Mouse (Mus musculus): Measurements from ENCODE around the gene Gm10300. TPM values are rescaled to one million over a fixed set of nuclear protein-coding genes. Genes with fewer than 3 reads are reported as not detected.

The Gm10300 gene
- polyA plus RNA-seq, 1 experiment, result 0.15 TPM

DNA sequence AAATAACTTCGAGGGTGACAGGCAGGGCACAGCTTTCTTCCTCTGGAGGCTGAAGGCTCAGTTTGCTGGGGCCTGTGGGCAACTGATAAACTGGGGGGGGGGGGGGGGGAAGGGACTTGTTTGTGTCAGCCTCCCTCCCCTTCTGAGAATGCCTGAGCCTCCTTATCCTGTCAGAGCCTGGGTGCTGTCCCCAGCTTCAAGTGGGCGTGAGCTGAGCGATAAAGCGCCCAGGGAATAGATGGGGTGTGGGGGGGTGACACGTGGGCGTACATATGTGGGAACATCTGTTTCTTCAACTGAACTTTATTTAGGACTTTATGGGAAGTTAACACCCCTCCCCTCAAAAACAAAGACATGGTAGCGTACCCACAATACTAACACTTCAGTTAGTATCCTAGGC is 2.9 kb downstream of the Gm10300 start:
- no peak for DNase-seq
- WGBS, result 82% methylated on average over 7 of the region's 7 CpGs
- Histone ChIP-seq H3K4me3 (replicated peaks; ENCODE audit: insufficient read depth, low read depth, low read length) (no peak overlapping the region), H3K27ac (ENCODE audit: insufficient read depth, low read length) (no peak overlapping the region), H3K27me3 (ENCODE audit: control insufficient read depth, insufficient read depth, low read length) (no peaks in the 10 kb centered on the region), H3K4me1 (ENCODE audit: control insufficient read depth, insufficient read depth, low read length) (peaks cover 10% of the 10 kb centered on the region; the same call in 1 of the 2 replicates)
- TF ChIP-seq POLR2A (IDR thresholded peaks at IDR 0.05; ENCODE audit: borderline replicate concordance, insufficient read depth, low read length) (no peak), CTCF (IDR thresholded peaks at IDR 0.05; ENCODE audit: borderline replicate concordance, insufficient read depth, low read depth, low read length) (no peak)

DNA sequence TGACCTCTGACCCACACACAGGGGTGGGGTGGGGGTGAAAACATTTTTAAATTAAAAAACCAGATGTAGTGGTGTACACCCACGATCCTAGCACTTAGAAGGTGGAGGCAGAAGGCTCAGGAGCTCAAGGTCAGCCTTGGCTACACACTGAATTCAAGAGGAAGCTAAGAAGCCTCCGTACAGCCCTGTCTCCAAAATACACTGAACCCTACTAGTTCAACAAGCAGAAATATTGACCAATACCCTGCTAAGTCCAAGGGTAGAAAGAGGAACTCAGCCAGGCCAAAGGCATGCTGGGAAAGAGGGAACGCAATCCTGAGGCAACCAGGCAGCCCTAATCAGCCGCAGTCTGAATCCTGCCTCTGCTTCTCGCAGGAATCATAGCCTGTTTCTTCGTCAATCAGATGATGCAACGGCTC is 3.8 kb downstream of the Gm10300 start:
- H3K27ac ChIP-seq (ENCODE audit: insufficient read depth, low read length), result no peak overlapping the region
- H3K27me3 ChIP-seq (ENCODE audit: control insufficient read depth, insufficient read depth, low read length), result no peaks in the 10 kb centered on the region
- TF ChIP-seq POLR2A (IDR thresholded peaks at IDR 0.05; ENCODE audit: borderline replicate concordance, insufficient read depth, low read length) (no peak), CTCF (IDR thresholded peaks at IDR 0.05; ENCODE audit: borderline replicate concordance, insufficient read depth, low read depth, low read length) (no peak)
- DNase-seq, result no peak
- no peak overlapping the region for H3K4me3 ChIP-seq (replicated peaks; ENCODE audit: insufficient read depth, low read depth, low read length)
- WGBS, result 78% methylated on average over 7 of the region's 7 CpGs
- peaks cover 5% of the 10 kb centered on the region; the same call in 1 of the 2 replicates for H3K4me1 ChIP-seq (ENCODE audit: control insufficient read depth, insufficient read depth, low read length)

DNA sequence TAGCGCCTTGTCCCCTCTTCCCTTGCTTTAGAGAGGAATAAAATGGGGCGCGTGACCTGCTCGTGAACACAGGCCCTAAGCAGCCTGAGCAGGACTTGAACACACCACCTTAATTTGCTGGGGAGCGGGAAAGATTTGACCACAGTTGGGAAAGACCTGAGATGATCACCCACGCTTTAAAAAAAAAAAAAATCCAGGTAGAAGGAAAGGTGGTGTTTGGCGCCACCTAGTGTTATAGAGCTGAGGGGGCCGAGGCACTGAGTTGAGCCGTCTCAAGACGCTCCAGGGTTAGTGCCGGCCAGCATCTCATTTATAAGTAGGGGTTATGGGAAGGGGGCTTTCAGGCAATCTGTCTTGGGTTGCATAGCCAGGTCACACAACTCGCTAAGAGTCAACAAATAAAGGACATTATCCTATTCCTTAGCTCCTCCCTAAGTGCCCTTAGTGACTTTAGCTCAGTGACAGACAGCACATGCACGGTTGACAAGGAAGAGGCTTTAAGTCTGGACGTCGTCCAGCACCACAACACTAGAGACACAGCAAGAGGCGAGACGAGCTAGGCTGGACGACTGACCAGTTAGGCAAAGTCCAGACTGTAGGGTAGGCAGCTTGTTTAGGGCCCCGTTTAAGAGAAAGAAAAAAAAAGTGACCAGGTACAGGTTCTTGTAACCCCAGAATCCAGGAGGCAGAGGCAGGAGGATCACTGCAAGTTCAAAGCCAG is 5.2 kb downstream of the Gm10300 start:
- no peak for TF ChIP-seq POLR2A (IDR thresholded peaks at IDR 0.05; ENCODE audit: borderline replicate concordance, insufficient read depth, low read length)
- peak; percentile 77 for TF ChIP-seq CTCF (IDR thresholded peaks at IDR 0.05; ENCODE audit: borderline replicate concordance, insufficient read depth, low read depth, low read length)
- WGBS, result 8% methylated on average over 19 of the region's 19 CpGs

DNA sequence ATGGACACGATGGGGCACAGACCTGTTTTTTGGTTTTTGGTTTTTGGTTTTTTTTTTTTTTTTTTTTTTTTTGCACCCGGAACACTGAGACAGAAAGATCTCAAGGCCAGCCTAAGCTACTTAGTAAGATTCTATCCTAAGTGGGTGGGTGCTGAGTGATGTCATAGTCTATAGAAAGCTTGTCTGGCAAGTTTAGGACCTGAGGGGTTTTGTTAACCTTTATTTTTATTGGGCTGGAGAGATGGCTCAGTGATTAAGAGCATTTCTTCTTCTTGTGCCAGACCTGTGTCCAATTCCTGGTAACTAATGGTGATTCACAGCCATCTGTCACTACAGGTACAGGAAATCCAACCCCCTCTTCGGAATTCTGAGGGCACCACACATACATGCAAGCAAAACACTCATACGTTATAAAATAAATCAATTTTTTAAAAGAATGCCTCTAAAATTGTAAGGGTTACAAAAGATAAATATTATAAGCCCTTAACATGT is 6.0 kb downstream of the Gm10300 start:
- WGBS, result 25% methylated on average over 4 of the region's 4 CpGs
- H3K4me1 ChIP-seq (ENCODE audit: control insufficient read depth, insufficient read depth, low read length), result peaks cover 3% of the 10 kb centered on the region; the same call in 1 of the 2 replicates
- H3K27me3 ChIP-seq (ENCODE audit: control insufficient read depth, insufficient read depth, low read length), result no peaks in the 10 kb centered on the region
- TF ChIP-seq CTCF (IDR thresholded peaks at IDR 0.05; ENCODE audit: borderline replicate concordance, insufficient read depth, low read depth, low read length) (no peak), POLR2A (IDR thresholded peaks at IDR 0.05; ENCODE audit: borderline replicate concordance, insufficient read depth, low read length) (no peak)
- H3K27ac ChIP-seq (ENCODE audit: insufficient read depth, low read length), result no peak overlapping the region
- H3K4me3 ChIP-seq (replicated peaks; ENCODE audit: insufficient read depth, low read depth, low read length), result no peak overlapping the region
- peak in 1 of 2 experiments; percentile 52 for DNase-seq

More for the DNA sequence above, 5.2 kb downstream of the Gm10300 start:
- no peaks in the 10 kb centered on the region for H3K27me3 ChIP-seq (ENCODE audit: control insufficient read depth, insufficient read depth, low read length)
- H3K27ac ChIP-seq (ENCODE audit: insufficient read depth, low read length), result no peak overlapping the region
- no peak overlapping the region for H3K4me3 ChIP-seq (replicated peaks; ENCODE audit: insufficient read depth, low read depth, low read length)
- peaks cover 3% of the 10 kb centered on the region; the same call in 1 of the 2 replicates for H3K4me1 ChIP-seq (ENCODE audit: control insufficient read depth, insufficient read depth, low read length)
- DNase-seq, result peak; percentile 67 to 82

DNA sequence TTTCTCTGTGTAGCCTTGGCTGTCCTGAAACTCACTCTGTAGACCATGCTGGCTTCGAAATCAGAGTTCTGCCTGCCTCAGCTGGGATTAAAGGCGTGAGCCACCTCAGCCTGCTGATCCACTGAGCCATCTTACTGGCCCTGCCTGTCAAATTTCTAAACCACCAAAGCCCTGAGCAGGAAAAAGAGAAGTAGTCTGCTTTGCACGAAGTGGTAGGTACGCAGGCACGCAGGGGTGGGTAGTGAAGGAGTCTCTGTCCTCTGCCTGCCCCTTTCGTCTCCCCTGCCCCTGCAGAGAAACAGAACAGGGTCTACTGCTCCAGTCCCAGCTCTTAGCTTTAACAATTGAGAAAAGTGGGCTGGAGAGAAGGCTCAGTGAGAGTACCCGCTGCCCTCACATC is 10.6 kb downstream of the Gm10300 start:
- Histone ChIP-seq H3K27me3 (ENCODE audit: control insufficient read depth, insufficient read depth, low read length) (no peaks in the 10 kb centered on the region; the same call in 1 of the 2 replicates), H3K4me1 (ENCODE audit: control insufficient read depth, insufficient read depth, low read length) (no peaks in the 10 kb centered on the region), H3K27ac (ENCODE audit: insufficient read depth, low read length) (no peak overlapping the region), H3K4me3 (replicated peaks; ENCODE audit: insufficient read depth, low read depth, low read length) (no peak overlapping the region)
- no peak for DNase-seq
- TF ChIP-seq CTCF (IDR thresholded peaks at IDR 0.05; ENCODE audit: borderline replicate concordance, insufficient read depth, low read depth, low read length) (no peak), POLR2A (IDR thresholded peaks at IDR 0.05; ENCODE audit: borderline replicate concordance, insufficient read depth, low read length) (no peak)
- WGBS, result 85% methylated on average over 7 of the region's 7 CpGs

DNA sequence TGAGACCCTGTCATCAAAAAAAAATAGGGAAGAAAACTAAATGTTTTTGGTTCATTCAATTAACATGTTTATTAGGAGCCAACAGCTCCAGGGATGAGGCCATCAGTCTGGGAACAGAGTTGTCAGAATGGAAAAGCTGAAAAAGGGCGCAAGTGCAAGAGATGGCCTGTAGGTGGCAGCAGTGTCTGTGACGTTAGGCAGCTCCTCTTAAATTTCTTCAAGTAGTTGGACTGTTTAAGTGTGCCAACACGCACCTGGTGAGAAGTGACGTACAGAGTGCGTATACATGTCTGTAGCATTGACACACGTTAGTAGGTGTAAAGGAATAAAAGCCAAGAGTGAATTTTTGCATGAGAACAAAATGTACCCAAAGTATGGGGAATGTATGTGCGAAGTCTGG is 14.4 kb downstream of the Gm10300 start:
- TF ChIP-seq CTCF (IDR thresholded peaks at IDR 0.05; ENCODE audit: borderline replicate concordance, insufficient read depth, low read depth, low read length) (peak; percentile 96), POLR2A (IDR thresholded peaks at IDR 0.05; ENCODE audit: borderline replicate concordance, insufficient read depth, low read length) (no peak)
- H3K4me3 ChIP-seq (replicated peaks; ENCODE audit: insufficient read depth, low read depth, low read length), result no peak overlapping the region
- WGBS, result 15% methylated on average over 7 of the region's 7 CpGs

DNA sequence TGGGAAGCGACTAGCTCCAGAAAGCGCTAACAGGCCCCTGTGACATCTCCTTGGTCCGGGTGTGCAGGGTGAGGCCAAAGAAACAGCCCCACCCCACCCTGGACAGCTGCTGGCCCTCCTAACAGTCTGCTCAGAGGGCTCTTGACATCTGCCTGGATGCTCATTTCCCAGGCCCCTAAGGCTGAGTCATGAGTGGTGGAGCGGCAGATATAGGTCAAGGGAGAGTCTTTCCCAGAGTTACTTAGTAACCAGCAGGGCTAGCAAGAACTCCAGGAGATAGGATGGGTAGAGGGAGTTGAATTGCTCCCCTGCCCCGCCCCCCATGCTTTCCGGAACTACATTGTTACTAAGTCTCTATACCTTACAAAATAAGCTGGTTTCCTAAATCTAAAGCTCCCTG is 18.6 kb downstream of the Gm10300 start:
- WGBS, result 84% methylated on average over 6 of the region's 6 CpGs
- TF ChIP-seq POLR2A (IDR thresholded peaks at IDR 0.05; ENCODE audit: borderline replicate concordance, insufficient read depth, low read length) (no peak), CTCF (IDR thresholded peaks at IDR 0.05; ENCODE audit: borderline replicate concordance, insufficient read depth, low read depth, low read length) (no peak)
- no peak overlapping the region for H3K27ac ChIP-seq (ENCODE audit: insufficient read depth, low read length)

More for the DNA sequence above, 14.4 kb downstream of the Gm10300 start:
- Histone ChIP-seq H3K4me1 (ENCODE audit: control insufficient read depth, insufficient read depth, low read length) (no peaks in the 10 kb centered on the region), H3K27ac (ENCODE audit: insufficient read depth, low read length) (no peak overlapping the region), H3K27me3 (ENCODE audit: control insufficient read depth, insufficient read depth, low read length) (no peaks in the 10 kb centered on the region; the same call in 1 of the 2 replicates)
- peak; percentile 46 to 69 for DNase-seq

DNA sequence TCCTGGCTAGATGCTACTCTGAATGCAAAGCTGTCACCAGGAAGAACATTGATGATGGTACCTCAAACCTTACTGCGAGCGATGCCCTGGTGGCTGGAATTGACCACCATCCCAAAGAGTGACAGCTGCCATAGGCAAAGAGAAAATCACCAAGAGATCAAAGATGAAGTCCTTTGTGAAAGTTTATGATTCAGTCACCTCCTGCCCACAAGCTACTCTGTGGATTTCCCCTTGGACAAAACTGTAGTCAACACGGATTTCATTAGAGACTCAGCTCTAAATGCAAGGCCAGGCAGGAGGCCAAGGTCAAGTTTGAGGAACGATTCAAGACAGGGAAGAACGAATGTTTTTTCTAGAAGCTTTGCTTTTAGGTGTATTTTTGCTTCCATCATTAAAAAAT is 19.4 kb downstream of the Gm10300 start:
- Histone ChIP-seq H3K4me1 (ENCODE audit: control insufficient read depth, insufficient read depth, low read length) (no peaks in the 10 kb centered on the region), H3K27ac (ENCODE audit: insufficient read depth, low read length) (no peak overlapping the region), H3K27me3 (ENCODE audit: control insufficient read depth, insufficient read depth, low read length) (no peaks in the 10 kb centered on the region; the same call in 1 of the 2 replicates), H3K4me3 (replicated peaks; ENCODE audit: insufficient read depth, low read depth, low read length) (no peak overlapping the region)
- TF ChIP-seq POLR2A (IDR thresholded peaks at IDR 0.05; ENCODE audit: borderline replicate concordance, insufficient read depth, low read length) (no peak), CTCF (IDR thresholded peaks at IDR 0.05; ENCODE audit: borderline replicate concordance, insufficient read depth, low read depth, low read length) (no peak)
- DNase-seq, result no peak
- 87% methylated on average over 5 of the region's 5 CpGs for WGBS

More for the DNA sequence above, 18.6 kb downstream of the Gm10300 start:
- Histone ChIP-seq H3K4me1 (ENCODE audit: control insufficient read depth, insufficient read depth, low read length) (no peaks in the 10 kb centered on the region), H3K27me3 (ENCODE audit: control insufficient read depth, insufficient read depth, low read length) (no peaks in the 10 kb centered on the region; the same call in 1 of the 2 replicates), H3K4me3 (replicated peaks; ENCODE audit: insufficient read depth, low read depth, low read length) (no peak overlapping the region)
- no peak for DNase-seq

Data from cerebellum, adult 2 months (tissue).